Comparison of ENCODE assay signal across 25 mouse cellular contexts in genomic region chr5:15846790-15847189, GRCm38 (mm10).
A peak's percentile ranks its signal among the peaks of the same experiment; 100 is the strongest.
DNase-seq lines count a peak whose midpoint lies in the region; ATAC-seq and TF ChIP-seq lines count a peak whose summit lies in the region.
"Had no signal": no experiment of that assay in that cellular context is flagged by ENCODE, and none has a peak within 500 bp of the region (broad histone marks: within the 10 kb centered on the region; RNA-seq: fewer than 3 reads in every experiment).

No protein-coding gene starts in this region.

- H3K9ac ChIP-seq in stomach, embryonic 16.5 days (ENCODE audit: low read length) = no peak overlapping the region
- H3K9ac ChIP-seq in stomach, postnatal 0 days (ENCODE audit: low read length) = no peak overlapping the region
- no peak overlapping the region for H3K9ac ChIP-seq in intestine, embryonic 16.5 days (ENCODE audit: low read depth, low read length)
- H3K9ac ChIP-seq: embryonic facial prominence, embryonic 12.5 days; forebrain, embryonic 13.5 days had no signal

- ATAC-seq in stomach, embryonic 16.5 days (ENCODE audit: insufficient read depth, low FRiP score) = 0 out of 2 replicates have a peak, but pooled peaks have one; percentile 29
- no peak for ATAC-seq in stomach, postnatal 0 days (ENCODE audit: low FRiP score, low TSS enrichment)
- ATAC-seq in intestine, embryonic 16.5 days = peak; percentile 99
- ATAC-seq: activated CD4-positive, CD25-positive, alpha-beta regulatory T cell, adult 4 months; CD4-positive, CD25-positive, alpha-beta regulatory T cell, adult 4 months; forebrain, embryonic 13.5 days; Patski had no signal

- no peak overlapping the region for H3K27ac ChIP-seq in kidney, adult 2 months (ENCODE audit: insufficient read depth, low read depth, low read length)
- H3K27ac ChIP-seq in stomach, embryonic 16.5 days (ENCODE audit: low read length) = no peak overlapping the region
- H3K27ac ChIP-seq in stomach, postnatal 0 days (replicated peaks) = no peak overlapping the region
- no peak overlapping the region for H3K27ac ChIP-seq in intestine, embryonic 16.5 days (ENCODE audit: low read length)
- H3K27ac ChIP-seq: embryonic facial prominence, embryonic 10.5 days; embryonic facial prominence, embryonic 12.5 days; forebrain, embryonic 13.5 days had no signal

- H3K36me3 ChIP-seq in kidney, adult 2 months (ENCODE audit: control insufficient read depth, insufficient read depth, low read length) = no peaks in the 10 kb centered on the region
- H3K36me3 ChIP-seq in stomach, embryonic 16.5 days (ENCODE audit: control insufficient read depth, insufficient read depth, low read length) = no peaks in the 10 kb centered on the region
- no peaks in the 10 kb centered on the region for H3K36me3 ChIP-seq in stomach, postnatal 0 days (ENCODE audit: control insufficient read depth, insufficient read depth, low read length)
- H3K36me3 ChIP-seq in intestine, embryonic 16.5 days (ENCODE audit: control insufficient read depth, insufficient read depth, low read length) = no peaks in the 10 kb centered on the region
- H3K36me3 ChIP-seq: embryonic facial prominence, embryonic 10.5 days; embryonic facial prominence, embryonic 12.5 days; G1E had no signal

- no peak for TF ChIP-seq POLR2A in kidney, adult 2 months (IDR thresholded peaks at IDR 0.05; ENCODE audit: low read depth, low read length)

- no peaks in the 10 kb centered on the region for H3K27me3 ChIP-seq in kidney, adult 2 months (replicated peaks; ENCODE audit: control insufficient read depth, insufficient read depth, low read length)
- no peaks in the 10 kb centered on the region for H3K27me3 ChIP-seq in stomach, embryonic 16.5 days (ENCODE audit: control insufficient read depth, insufficient read depth, low read length)
- no peaks in the 10 kb centered on the region for H3K27me3 ChIP-seq in stomach, postnatal 0 days (ENCODE audit: control insufficient read depth, insufficient read depth, low read length)
- no peaks in the 10 kb centered on the region for H3K27me3 ChIP-seq in intestine, embryonic 16.5 days (replicated peaks; ENCODE audit: control insufficient read depth, insufficient read depth, low read length)
- H3K27me3 ChIP-seq: CH12.LX; embryonic facial prominence, embryonic 12.5 days; forebrain, embryonic 13.5 days had no signal

- H3K4me1 ChIP-seq in kidney, adult 2 months (ENCODE audit: control insufficient read depth, insufficient read depth, low read length) = no peaks in the 10 kb centered on the region
- H3K4me1 ChIP-seq in stomach, embryonic 16.5 days (ENCODE audit: control insufficient read depth, insufficient read depth, low read length) = no peaks in the 10 kb centered on the region
- no peaks in the 10 kb centered on the region for H3K4me1 ChIP-seq in stomach, postnatal 0 days (replicated peaks; ENCODE audit: control insufficient read depth, insufficient read depth)
- 0 out of 2 replicates have a peak, but pooled peaks cover 2% of the 10 kb centered on the region for H3K4me1 ChIP-seq in intestine, embryonic 16.5 days (ENCODE audit: control insufficient read depth, insufficient read depth, low read length)
- H3K4me1 ChIP-seq: embryonic facial prominence, embryonic 10.5 days; embryonic facial prominence, embryonic 12.5 days had no signal

- TF ChIP-seq CTCF in kidney, adult 2 months (conservative IDR thresholded peaks at IDR 0.05; ENCODE audit: insufficient read depth, insufficient read length, low read depth, low read length) = no peak
- TF ChIP-seq CTCF in stomach, postnatal 0 days (IDR thresholded peaks at IDR 0.05; ENCODE audit: low read depth) = no peak

- no peak overlapping the region for H3K4me2 ChIP-seq in stomach, embryonic 16.5 days (ENCODE audit: low read depth, low read length)
- no peak overlapping the region for H3K4me2 ChIP-seq in stomach, postnatal 0 days (replicated peaks; ENCODE audit: low read depth)
- no peak overlapping the region for H3K4me2 ChIP-seq in intestine, embryonic 16.5 days (ENCODE audit: low read depth, low read length)
- H3K4me2 ChIP-seq: embryonic facial prominence, embryonic 12.5 days; forebrain, embryonic 13.5 days had no signal

- WGBS in kidney, adult 2 months = 58% methylated on average over 2 of the region's 2 CpGs
- WGBS in stomach, embryonic 16.5 days = 80% methylated on average over 2 of the region's 2 CpGs
- 67% methylated on average over 2 of the region's 2 CpGs for WGBS in stomach, postnatal 0 days
- 51% methylated on average over 2 of the region's 2 CpGs for WGBS in intestine, embryonic 16.5 days
- 14% methylated on average over 2 of the region's 2 CpGs for WGBS in large intestine, adult 2 months

- H3K4me3 ChIP-seq in kidney, adult 2 months (ENCODE audit: insufficient read depth, low read depth, low read length) = no peak overlapping the region
- no peak overlapping the region for H3K4me3 ChIP-seq in stomach, embryonic 16.5 days (replicated peaks; ENCODE audit: low read length)
- H3K4me3 ChIP-seq in stomach, postnatal 0 days (ENCODE audit: low read depth, low read length) = no peak overlapping the region
- no peak overlapping the region for H3K4me3 ChIP-seq in intestine, embryonic 16.5 days (ENCODE audit: low read length)
- H3K4me3 ChIP-seq: embryonic facial prominence, embryonic 10.5 days; embryonic facial prominence, embryonic 12.5 days; forebrain, embryonic 13.5 days had no signal

- DNase-seq in kidney, adult 2 months = peak; percentile 10
- DNase-seq in kidney, adult 11 months = no peak
- no peak for DNase-seq in stomach, postnatal 0 days (ENCODE audit: low spot score)
- peak; percentile 24 for DNase-seq in large intestine, adult 2 months (ENCODE audit: low read depth, low spot score)
- DNase-seq in heart, adult 11 months = no peak
- DNase-seq in spleen, postnatal 14 days (ENCODE audit: low spot score in 2 of 2) = no peak
- DNase-seq: adrenal gland, adult 8-10 months; adrenal gland, postnatal 14 days; adrenal gland, postnatal 36 days; B cell, adult 2 months; cerebellum, adult 11-12 months; cerebellum, adult 2 months; cerebellum, adult 9-10 months; cerebellum, postnatal 10 days; cerebellum, postnatal 25 days had no signal

- H3K9me3 ChIP-seq in stomach, embryonic 16.5 days (replicated peaks; ENCODE audit: control insufficient read depth, low read length) = no peaks in the 10 kb centered on the region
- H3K9me3 ChIP-seq in stomach, postnatal 0 days (ENCODE audit: control insufficient read depth, low read length) = no peaks in the 10 kb centered on the region
- no peaks in the 10 kb centered on the region for H3K9me3 ChIP-seq in intestine, embryonic 16.5 days (ENCODE audit: control insufficient read depth, low read length)
- H3K9me3 ChIP-seq: embryonic facial prominence, embryonic 10.5 days; embryonic facial prominence, embryonic 12.5 days; forebrain, embryonic 13.5 days; G1E had no signal

- TF ChIP-seq EP300 in stomach, postnatal 0 days (optimal IDR thresholded peaks at IDR 0.05) = no peak

Comparison
In these comparisons a context has a peak if more than half of its experiments do, and no peak if none do; other contexts are left out.
1. DNase-seq: peak in kidney, adult 2 months (single experiment) and large intestine, adult 2 months (single experiment); none in kidney, adult 11 months (single experiment), stomach, postnatal 0 days (single experiment), heart, adult 11 months (single experiment) and spleen, postnatal 14 days (0 of 2).